Mouse (Mus musculus) liver, postnatal 0 days (tissue): ENCODE measurements around the gene Ly6g6f. TPM values are rescaled to one million over a fixed set of nuclear protein-coding genes. Genes with fewer than 3 reads are reported as not detected.

ENCODE experiments used
- ATAC-seq: fragments of 200-750 bp; cut with Nextera tagmentation; 2 replicates; pipeline ENCODE4 v1.8.0; 2017; ENCODE audit warnings: mild to moderate bottlenecking, moderate library complexity
- DNase-seq: peaks from one replicate; pipeline ENCODE4 v3.0.0-alpha.2; 2016
- H3K27ac ChIP-seq: fragments of 300-500 bp; sonication (generic); 2 replicates; pipeline ENCODE4 v1.5.1; 2014; ENCODE audit warnings: antibody characterized with exemption, moderate library complexity, mild to moderate bottlenecking, low read depth
- H3K27me3 ChIP-seq: fragments of 300-500 bp; sonication (generic); 2 replicates; pipeline ENCODE4 v1.6.1; 2014; ENCODE audit warnings: low read length, control low read depth, mixed read lengths; ENCODE audit not compliant: insufficient read depth
- H3K36me3 ChIP-seq: fragments of 300-500 bp; sonication (generic); replicated peaks from 2 replicates; pipeline ENCODE4 v1.6.1; 2014; ENCODE audit warnings: mild to moderate bottlenecking, control low read depth, low read length, moderate library complexity, mixed read lengths; ENCODE audit not compliant: insufficient read depth
- H3K4me1 ChIP-seq: fragments of 300-500 bp; sonication (generic); 2 replicates; pipeline ENCODE4 v1.6.1; 2014; ENCODE audit warnings: antibody characterized with exemption, mild to moderate bottlenecking, control low read depth; ENCODE audit not compliant: insufficient read depth
- H3K4me2 ChIP-seq: fragments of 300-500 bp; sonication (generic); 2 replicates; pipeline ENCODE4 v1.6.1; 2014; ENCODE audit warnings: low read depth, mild to moderate bottlenecking, low read length, moderate library complexity, mixed read lengths
- H3K4me3 ChIP-seq: fragments of 300-500 bp; sonication (generic); 2 replicates; pipeline ENCODE4 v1.5.1; 2014; ENCODE audit warnings: low read depth, low read length
- H3K9ac ChIP-seq: fragments of 300-500 bp; sonication (generic); replicated peaks from 2 replicates; pipeline ENCODE4 v1.6.1; 2014; ENCODE audit warnings: mild to moderate bottlenecking, moderate library complexity
- H3K9me3 ChIP-seq: fragments of 300-500 bp; sonication (generic); 2 replicates; pipeline ENCODE4 v1.6.1; 2016; ENCODE audit warnings: mild to moderate bottlenecking, control low read depth, low read length, mixed read lengths
- CTCF ChIP-seq: sonication (generic); IDR thresholded peaks from 2 replicates; pipeline ENCODE4 v1.5.1; 2016; ENCODE audit warnings: antibody characterized with exemption, low read depth
- EP300 ChIP-seq: IDR thresholded peaks from 2 replicates; pipeline ENCODE4 v1.6.1; 2016; ENCODE audit warnings: antibody characterized with exemption, low read depth, mild to moderate bottlenecking
- whole genome bisulfite sequencing: fragments of 180-500 bp; shearing (Covaris S2); extraction: QIAGEN DNeasy Blood & Tissue Kit; methylation state at CpG from one replicate; pipeline ENCODE4 v1.1.7; 2014; ENCODE audit not compliant: insufficient replicate concordance; 5-methylcytosine and 5-hydroxymethylcytosine counted together
- polyA plus RNA-seq: library from polyadenylated mRNA; unstranded; fragments of >200 nt; fragmentation: Nextera tagmentation; extraction: Ambion mirVana; gene quantifications from 2 replicates; pipeline ENCODE4 v1.2.1, GENCODE M21; 2015

The Ly6g6f gene
- polyA plus RNA-seq, 1 experiment from 2014 or later, result 5.3 TPM

DNA sequence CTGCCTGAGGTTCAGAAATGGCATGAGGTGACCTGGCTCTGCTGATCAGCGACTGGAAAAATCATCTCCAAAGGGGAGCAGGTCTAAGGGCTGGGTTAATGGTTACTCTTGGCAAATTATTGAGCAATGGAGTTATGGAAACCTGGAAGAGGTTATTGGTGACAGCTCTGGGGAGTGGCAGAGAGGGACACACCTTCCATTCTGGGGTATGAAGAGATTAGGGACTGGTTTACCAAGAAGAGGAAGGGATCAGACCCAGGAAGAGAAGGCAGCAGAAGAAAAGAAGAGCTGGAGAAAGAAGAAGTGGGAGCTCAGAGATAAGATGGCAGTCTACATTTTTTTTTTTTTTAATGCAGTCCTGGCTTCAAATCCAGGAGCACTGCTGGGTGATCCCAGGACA is 37.7 kb downstream of the Ly6g6f start:
- Histone ChIP-seq H3K9ac (peak overlapping the region; percentile 63), H3K36me3 (peaks cover 6% of the 10 kb centered on the region), H3K27me3 (no peaks in the 10 kb centered on the region), H3K4me1 (peaks cover 67% of the 10 kb centered on the region), H3K4me3 (peak overlapping the region; percentile 70), H3K27ac (peak overlapping the region; percentile 98), H3K4me2 (peak overlapping the region; percentile 99), H3K9me3 (no peaks in the 10 kb centered on the region)
- no peak for TF ChIP-seq CTCF
- 0 out of 2 replicates have a peak, but pooled peaks have one; percentile 5 for TF ChIP-seq EP300
- ATAC-seq (peak; percentile 28), DNase-seq (no peak)
- 12% methylated on average over 1 of the region's 1 CpGs for WGBS

DNA sequence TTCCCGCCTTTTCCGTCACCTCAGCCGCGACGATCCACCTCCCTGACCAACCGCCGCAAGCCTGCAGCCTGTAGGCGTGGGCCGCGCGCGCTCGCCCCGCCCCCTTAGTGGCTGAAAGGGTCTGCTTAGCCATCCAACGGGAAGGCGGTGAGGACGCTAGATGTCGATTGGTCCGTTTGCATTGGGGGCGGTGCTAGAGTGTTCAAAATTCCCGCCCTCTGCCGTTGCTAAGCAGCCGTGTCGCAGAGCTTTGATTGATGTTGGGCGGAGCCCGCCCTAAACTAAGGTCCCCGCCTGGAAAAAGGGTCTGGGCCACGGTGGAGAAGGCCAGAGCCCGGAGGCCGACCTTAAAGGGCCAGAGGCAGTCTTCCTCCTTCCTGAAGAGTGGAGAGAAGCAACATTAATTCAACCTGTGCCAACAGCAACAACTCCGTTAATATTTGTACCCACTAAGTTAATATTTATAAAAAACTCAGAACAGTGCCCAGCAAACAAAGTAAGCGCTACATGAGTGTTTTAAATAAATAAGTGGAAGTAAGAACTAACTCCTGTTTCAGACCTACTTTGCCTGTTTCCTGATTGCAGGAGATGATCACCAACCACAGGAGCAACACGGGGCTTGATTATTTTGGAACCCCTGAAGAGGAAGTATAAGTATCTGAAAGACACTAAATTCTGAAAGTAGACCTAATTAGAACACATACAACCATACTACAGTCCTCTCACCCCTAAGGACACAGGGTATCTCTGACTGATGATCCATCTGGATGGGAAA is 38.5 kb downstream of the Ly6g6f start, which contains the start of gene Msh5:
Gene Msh5, minus strand, starts transcription at position 65 of the 775 bp plus-strand sequence.
- H3K9me3 ChIP-seq, result no peaks in the 10 kb centered on the region
- WGBS, result 2% methylated on average over 33 of the region's 33 CpGs
- peak within 1 kb of the TSS; percentile 98 for H3K27ac ChIP-seq
- H3K4me3 ChIP-seq, result peak within 1 kb of the TSS; percentile 70
- peaks cover 62% of the 10 kb centered on the region for H3K4me1 ChIP-seq
- no peaks in the 10 kb centered on the region for H3K27me3 ChIP-seq
- no peak for TF ChIP-seq CTCF
- peak; percentile 46 for TF ChIP-seq EP300
- DNase-seq, result peak; percentile 99
- no peaks in the 10 kb centered on the region for H3K36me3 ChIP-seq
- peak within 1 kb of the TSS; percentile 93 for H3K9ac ChIP-seq
- ATAC-seq, result peak; percentile 89
- H3K4me2 ChIP-seq, result peak within 1 kb of the TSS; percentile 99

DNA sequence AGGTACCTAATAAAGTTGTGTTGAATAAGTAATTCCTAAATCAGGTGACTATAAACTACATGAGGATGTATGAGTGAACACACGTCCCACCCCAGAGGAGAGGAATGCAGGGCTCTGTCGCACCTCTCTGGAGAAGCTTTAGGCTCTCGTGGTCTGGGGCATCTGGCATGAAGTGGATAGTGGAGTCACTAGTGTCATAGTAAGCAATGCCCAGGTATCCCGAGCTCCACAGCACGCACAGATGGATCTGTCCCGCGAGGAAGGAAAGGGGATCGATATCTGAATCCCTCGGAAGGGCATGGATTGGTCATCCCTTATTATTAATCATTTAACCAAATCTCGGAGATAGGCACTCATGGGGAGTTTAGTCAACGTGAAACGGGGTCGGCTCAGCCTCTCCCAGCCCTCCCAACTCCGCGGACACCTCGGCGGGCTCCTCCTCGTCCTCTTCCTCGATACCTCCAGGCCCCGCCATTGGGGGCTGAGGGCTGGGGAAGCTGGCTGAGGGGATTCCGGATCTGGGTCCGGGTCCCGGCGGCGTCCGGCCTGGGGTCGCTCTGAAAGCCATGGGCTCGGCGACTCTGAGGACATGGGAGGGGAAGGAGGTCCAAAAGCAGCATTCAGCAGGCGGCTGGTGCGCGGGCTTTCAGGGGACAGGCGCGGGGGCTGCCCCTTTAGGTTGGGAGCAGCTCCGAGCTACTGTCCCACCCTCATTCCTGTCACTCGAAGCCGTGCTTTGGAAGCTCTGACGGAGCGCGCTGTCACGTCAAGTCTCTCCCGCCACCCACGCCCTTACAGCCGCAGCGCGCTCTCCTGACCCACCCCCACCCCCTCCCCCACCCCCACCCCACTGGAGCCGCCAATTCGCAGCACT is 39.4 kb downstream of the Ly6g6f start:
- 4% methylated on average over 40 of the region's 48 CpGs for WGBS

DNA sequence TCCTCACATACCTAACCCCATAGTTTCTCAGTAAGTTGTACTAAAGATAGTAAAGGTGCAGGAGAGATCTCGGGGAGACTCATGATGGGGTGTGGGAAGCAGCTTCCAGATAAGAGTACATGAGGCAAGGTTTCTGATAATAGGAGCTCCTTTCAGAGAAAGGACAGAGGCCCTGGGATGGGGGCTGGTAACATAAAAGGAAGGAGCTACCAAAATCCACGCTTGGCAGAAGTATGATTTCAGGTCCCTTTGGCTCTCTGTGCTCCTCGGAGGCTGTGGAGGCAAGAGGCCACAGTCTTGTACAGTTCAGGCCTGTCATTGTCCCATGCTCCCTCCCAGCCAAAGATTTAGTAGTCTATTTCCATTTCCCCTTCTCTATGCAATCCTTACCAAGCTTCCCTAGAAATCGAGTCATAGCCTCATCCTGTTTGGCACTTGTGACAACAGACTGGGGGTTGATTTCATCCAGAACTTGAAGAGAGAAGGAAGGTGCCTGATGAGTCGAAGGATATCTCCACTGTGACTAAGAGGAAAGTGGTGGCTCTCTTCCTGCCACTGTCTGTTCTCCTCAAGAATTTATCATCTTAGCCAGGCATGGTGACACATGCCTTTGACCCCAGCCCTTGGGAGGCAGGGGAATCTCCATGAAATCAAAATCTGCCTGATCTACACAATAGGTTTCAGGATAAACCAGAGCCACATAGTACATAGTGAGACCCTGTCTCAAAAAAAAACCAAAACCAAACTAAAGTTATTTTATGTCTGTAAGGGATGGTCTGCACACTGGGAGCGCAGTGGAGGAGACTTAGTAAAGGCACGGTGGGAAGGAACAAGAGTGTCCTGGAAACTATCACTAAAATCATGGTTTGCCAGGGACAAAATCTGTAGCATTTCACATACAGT is 40.3 kb downstream of the Ly6g6f start:
- TF ChIP-seq EP300 (peak; percentile 63), CTCF (no peak)
- DNase-seq (no peak), ATAC-seq (no peak)
- H3K9me3 ChIP-seq, result no peaks in the 10 kb centered on the region
- H3K27me3 ChIP-seq, result no peaks in the 10 kb centered on the region
- 47% methylated on average over 7 of the region's 7 CpGs for WGBS
- H3K4me2 ChIP-seq, result peak overlapping the region; percentile 99
- peak overlapping the region; percentile 94 for H3K27ac ChIP-seq
- H3K36me3 ChIP-seq, result no peaks in the 10 kb centered on the region
- peaks cover 61% of the 10 kb centered on the region for H3K4me1 ChIP-seq
- H3K9ac ChIP-seq, result peak overlapping the region; percentile 93
- H3K4me3 ChIP-seq, result peak overlapping the region; percentile 70

More for the DNA sequence above, 39.4 kb downstream of the Ly6g6f start:
- Histone ChIP-seq H3K27ac (peak overlapping the region; percentile 94), H3K9ac (peak overlapping the region; percentile 93), H3K4me3 (peak overlapping the region; percentile 70), H3K4me1 (peaks cover 61% of the 10 kb centered on the region), H3K4me2 (peak overlapping the region; percentile 99), H3K36me3 (no peaks in the 10 kb centered on the region), H3K27me3 (no peaks in the 10 kb centered on the region), H3K9me3 (no peaks in the 10 kb centered on the region)
- no peak for TF ChIP-seq EP300
- no peak for TF ChIP-seq CTCF
- ATAC-seq, result no peak
- DNase-seq, result no peak

DNA sequence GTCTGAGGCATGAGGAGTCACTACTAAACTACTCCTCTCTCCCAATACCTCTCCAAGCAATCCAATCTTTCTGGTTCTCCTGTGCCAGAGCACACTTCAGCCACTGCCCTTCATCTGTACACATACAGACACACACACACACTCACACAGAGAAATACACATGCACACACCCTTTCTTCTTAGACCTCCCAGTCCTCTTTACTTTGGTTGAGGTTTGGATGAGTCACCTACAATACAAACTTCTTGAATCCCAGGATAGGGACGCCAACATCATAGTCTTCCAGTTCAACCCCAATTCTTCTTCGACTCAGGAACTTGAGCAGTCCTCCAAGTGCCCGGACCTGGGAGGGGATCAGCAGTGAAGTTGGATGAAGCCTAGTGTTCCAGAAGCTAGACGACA is 41.6 kb downstream of the Ly6g6f start:
- H3K9me3 ChIP-seq, result no peaks in the 10 kb centered on the region
- H3K4me3 ChIP-seq, result no peak overlapping the region
- 77% methylated on average over 4 of the region's 4 CpGs for WGBS
- 0 out of 2 replicates have a peak overlapping the region, but pooled peaks have one; percentile 99 for H3K4me2 ChIP-seq
- ATAC-seq (no peak), DNase-seq (no peak)
- TF ChIP-seq CTCF (no peak), EP300 (no peak)
- H3K36me3 ChIP-seq, result no peaks in the 10 kb centered on the region
- H3K27ac ChIP-seq, result peak overlapping the region; percentile 94; the same call in 1 of the 2 replicates
- H3K9ac ChIP-seq, result no peak overlapping the region
- no peaks in the 10 kb centered on the region for H3K27me3 ChIP-seq
- H3K4me1 ChIP-seq, result peaks cover 50% of the 10 kb centered on the region
